In the genomic region with DNA sequence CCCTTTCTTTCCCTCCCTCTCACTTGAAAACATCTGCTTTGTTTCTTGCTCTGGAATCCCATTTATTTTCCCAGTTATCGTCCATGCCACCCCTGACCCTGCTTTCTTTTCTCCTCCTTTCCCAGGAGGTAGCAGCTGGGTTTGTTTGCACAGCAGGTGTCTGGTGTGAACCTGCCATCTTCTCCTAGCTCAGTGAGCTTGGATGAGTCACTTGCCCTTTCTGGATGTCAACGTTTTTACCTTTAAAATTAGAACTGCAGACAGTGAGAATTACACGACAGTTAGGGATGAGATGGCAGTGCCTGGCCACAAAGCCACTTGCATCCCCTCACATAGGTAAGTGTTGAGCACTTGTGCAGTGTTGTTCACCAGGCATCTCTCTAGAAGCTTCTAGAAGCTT, we compare ENCODE assay signal across 22 mouse cellular contexts.
"Had no signal": no experiment of that assay in that cellular context is flagged by ENCODE, and none has a peak within 500 bp of the region (broad histone marks: within the 10 kb centered on the region; RNA-seq: fewer than 3 reads in every experiment).

No protein-coding gene starts in this region.

- H3K27ac ChIP-seq: heart, adult 2 months; heart, embryonic 10.5 days; hindbrain, embryonic 10.5 days; hindbrain, embryonic 12.5 days; hindbrain, embryonic 14.5 days; intestine, embryonic 15.5 days; layer of hippocampus, adult 2 months; limb, embryonic 10.5 days; limb, embryonic 12.5 days had no signal

- H3K4me3 ChIP-seq: heart, adult 2 months; heart, embryonic 10.5 days; heart, embryonic 12.5 days; hindbrain, embryonic 10.5 days; hindbrain, embryonic 12.5 days; intestine, embryonic 15.5 days; layer of hippocampus, adult 2 months; limb, embryonic 10.5 days; limb, embryonic 12.5 days had no signal

- DNase-seq: forebrain, postnatal 0 days; gastrocnemius, postnatal 14 days; gastrocnemius, postnatal 36 days; heart, adult 11 months; heart, adult 2 months; heart, postnatal 10 days; heart, postnatal 4 days; kidney, adult 18-20 months; kidney, adult 8-10 months; kidney, postnatal 10 days; kidney, postnatal 25 days; kidney, postnatal 4 days; liver had no signal
